Mouse (Mus musculus): ENCODE results near the gene Ptprn2.
A peak's percentile ranks its signal among the peaks of the same experiment; 100 is the strongest.

The Ptprn2 gene

DNA sequence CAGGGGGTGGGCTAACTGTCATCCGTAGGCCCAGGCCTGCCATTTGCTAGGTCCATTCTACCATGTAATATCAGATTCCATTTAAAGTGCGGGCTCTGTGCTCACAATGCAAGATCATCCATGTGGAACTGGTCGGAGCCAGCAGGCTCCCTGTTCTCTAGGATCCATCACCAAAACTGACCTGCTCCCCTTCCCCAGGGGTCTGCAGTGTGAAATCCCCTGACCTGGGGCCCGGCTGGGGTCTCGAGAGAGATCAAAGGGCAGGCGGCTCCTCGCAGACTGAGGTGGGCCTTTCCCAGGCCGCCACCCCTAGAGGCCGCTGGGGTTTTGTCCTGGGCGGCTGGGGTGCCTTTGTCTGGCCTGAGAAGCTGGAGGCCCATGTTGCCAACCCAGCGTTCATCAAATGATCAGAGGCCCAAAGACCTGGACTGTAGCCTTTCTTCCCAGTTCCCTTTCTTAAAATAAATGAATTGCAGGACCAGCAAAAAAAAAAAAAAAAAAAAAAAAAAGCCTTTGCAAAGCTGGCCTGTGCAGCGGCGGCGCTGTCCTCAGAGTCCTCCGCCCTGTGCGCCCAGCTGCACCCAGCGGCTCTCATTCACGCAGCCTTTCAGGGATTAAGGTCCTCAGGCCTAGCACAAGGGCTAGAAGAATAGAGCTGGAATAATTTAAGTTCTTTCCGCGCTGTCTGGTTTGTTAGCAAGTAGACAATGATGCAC is 771.8 kb downstream of the Ptprn2 start:
- no peak for DNase-seq (ENCODE audit: low spot score in 2 of 2)

DNA sequence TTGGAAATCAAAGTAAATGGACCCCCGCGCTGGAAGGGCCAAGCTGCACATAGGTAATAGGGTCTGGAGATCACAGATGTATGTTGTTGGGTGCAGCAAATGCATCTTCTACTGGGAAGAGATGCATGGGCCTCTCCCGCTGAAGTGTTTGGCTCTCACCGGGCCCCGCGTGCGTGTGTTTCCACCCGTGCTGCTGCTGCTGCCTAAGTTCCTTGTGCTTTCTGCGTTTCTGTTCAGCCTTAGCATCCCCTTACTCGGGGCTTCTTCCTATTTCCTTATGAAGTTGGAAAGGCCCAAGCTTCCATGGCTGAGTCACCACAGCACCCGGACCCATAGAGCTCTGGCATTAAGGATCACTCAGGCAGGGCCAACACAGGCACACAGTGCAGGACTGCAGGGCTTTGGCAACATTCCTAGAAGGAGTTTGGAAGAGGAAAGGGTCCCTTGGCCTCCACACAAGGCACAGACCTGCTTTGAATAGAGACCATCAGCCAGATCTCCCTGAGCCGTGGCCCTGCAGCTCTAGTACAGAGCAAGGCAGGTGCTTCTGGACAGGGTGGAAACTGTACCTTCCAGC is 772.5 kb downstream of the Ptprn2 start:
- no peak for DNase-seq (ENCODE audit: low spot score in 2 of 2)

GRCm38 (mm10) chr12:117260391-117261164 is 775.1 kb downstream of the Ptprn2 start:
- no peak for DNase-seq (ENCODE audit: low spot score in 2 of 2)

DNA sequence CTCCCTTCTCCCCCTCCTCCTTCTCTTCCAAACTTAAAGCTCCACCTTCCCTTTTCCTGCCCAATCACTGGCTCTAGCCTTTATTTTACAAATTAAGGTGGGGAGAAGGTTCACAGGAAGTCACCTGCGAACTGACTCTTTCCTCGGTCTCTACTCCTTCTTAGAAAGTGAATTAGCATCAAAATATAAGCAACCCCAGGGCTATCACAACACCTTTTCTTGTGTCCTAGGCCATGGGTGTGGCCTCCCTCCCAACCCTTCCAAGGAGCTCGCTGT is 775.6 kb downstream of the Ptprn2 start:
- no peak for DNase-seq (ENCODE audit: low spot score in 2 of 2)

DNA sequence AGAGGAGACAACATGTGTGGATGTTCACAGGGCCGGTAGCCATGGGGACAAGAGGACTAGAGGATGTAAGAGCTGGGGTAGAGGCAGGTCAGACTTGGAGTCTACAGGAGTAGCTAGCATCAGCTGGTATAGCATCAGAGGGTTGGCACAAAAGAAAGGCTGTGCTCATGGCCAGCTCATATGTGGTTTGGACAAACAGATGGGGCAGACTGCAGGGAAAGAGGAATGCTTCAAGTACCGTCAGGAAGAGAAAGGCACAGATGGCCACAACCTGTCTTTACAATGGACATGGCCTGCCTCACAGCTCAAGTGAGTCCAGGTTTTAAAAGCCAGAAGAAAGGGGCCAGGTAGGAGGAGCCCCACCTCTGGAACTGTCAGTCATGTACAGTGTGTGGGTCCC is 776.5 kb downstream of the Ptprn2 start:
- no peak for DNase-seq (ENCODE audit: low spot score in 2 of 2)

DNA sequence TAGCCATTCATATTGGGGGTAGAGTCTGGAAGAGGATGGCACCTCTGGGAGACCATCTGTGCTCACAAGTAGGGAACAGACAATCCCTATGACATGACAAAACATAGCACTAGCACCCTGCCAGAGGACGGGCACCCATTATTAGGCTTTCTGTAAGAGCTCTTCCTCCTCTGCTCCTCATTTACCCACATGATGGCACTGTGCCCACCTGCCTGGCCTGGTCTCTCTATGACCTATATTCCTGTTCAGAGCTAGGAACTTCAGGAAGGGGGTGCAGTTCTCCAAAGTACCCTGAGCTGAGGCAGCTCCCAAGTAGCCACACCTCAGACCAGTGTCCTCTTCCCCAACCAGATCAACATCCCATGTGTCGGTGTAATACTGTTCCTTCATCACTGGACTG is 777.6 kb downstream of the Ptprn2 start:
- no peak for DNase-seq (ENCODE audit: low spot score in 2 of 2)

DNA sequence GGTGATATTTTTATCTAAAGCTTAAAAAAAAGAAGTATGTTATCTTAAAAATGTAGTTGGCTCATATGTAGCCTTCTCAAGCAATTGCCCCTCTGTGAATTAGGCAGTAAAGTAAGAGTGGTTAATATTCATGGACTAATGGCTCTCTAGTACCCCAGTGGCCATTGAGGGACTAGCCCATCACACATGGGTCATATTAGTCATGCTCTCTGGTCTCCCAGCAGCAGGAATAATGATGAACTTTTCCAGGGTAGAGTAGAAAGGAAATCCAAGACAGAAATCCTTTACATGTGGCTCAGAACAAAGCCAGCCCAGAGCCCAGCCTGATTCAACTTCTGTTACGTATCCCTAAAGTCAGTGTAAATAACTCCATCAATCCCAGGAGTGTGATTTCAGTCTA is 779.7 kb downstream of the Ptprn2 start:
- DNase-seq (ENCODE audit: low spot score in 2 of 2) = no peak

GRCm38 (mm10) chr12:117268543-117269172 is 783.1 kb downstream of the Ptprn2 start:
- DNase-seq (ENCODE audit: low spot score in 2 of 2) = no peak

GRCm38 (mm10) chr12:117269310-117269709 is 783.8 kb downstream of the Ptprn2 start:
- DNase-seq (ENCODE audit: low spot score in 2 of 2) = no peak

DNA sequence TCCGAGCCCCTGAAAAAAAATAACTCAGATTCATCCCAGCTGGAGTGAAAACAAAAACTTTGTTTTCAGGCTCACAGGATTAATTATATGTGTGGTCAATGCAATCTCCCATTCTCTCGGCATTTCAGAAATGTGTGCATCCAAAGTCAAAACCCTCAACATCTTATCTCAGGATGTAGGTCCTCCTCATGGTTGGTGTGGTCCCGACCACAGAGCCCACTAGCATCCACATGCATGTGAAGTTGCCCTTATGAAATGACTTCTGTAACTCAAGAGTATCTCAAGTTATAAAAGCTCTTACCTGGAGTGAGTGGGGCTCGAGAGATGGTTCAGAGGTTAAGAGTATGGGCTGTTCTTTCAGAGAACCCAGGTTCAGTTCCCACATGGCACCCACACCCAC is 784.7 kb downstream of the Ptprn2 start:
- DNase-seq (ENCODE audit: low spot score in 2 of 2) = no peak

DNA sequence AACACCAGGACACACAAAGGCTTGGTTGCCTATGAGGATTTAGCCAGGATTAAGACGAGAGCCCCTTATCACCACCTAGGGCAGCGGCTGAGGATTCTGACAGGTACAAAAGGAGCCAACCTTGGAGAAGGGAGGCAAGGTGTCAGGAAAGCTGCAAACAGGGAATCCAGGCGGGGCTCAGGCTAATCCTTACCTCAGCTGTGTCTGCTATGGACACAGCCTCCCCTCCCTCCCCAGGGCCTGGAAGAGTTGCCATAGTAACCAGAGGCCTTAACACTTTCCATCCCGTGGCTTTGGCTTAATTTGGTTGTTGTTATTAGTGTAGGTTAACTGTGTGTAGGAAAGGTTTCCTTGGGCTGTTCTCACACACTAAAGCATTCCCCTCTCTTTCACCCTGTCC is 787.6 kb downstream of the Ptprn2 start:
- no peak for DNase-seq (ENCODE audit: low spot score in 2 of 2)

DNA sequence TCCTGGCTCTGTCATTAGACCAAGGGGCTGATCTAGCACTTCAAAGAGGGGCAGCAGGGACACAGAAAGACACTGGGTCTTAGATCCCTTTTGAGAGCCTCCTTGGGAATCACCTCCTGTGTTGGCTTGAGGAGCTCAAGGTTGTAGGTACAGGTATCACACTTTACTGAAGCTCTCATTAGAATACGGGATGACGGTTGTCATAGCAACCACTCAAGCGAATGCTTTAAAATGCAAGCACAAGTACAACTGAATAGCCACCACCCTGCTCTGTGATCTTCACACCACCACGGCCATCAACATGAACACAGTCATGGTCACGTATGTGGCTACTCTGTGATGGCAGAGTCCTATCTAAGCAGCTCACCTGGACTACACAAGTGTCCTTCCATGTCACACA is 789.1 kb downstream of the Ptprn2 start:
- DNase-seq (ENCODE audit: low spot score in 2 of 2) = no peak

DNA sequence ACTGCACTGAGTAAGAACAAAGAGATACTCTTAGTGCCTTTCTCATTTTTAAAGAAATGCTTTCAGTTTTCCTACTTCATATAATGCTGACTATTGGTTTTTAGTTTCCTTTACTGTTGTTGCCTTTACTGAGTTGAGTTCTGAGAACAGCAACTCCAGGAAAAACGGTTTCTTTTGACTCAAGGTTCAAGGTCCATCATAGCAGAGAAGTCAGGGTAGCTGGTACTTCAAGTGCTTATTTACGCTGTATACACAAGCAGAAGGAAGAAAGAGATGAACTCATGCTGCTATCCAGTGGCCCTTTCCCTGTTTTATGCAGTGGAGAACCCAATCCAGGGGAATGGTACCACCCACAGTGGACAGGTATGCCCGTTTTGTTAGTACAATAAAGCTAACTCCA is 795.3 kb downstream of the Ptprn2 start:
- DNase-seq (ENCODE audit: low spot score in 2 of 2) = no peak

GRCm38 (mm10) chr12:117282659-117283058 is 797.1 kb downstream of the Ptprn2 start:
- no peak for DNase-seq (ENCODE audit: low spot score in 2 of 2)

- peak; percentile 24 to 71 for DNase-seq (ENCODE audit: low spot score in 2 of 2)
Measured at GRCm38 (mm10) chr12:117287456-117287855, 801.9 kb downstream of the Ptprn2 start.

- DNase-seq (ENCODE audit: low spot score in 2 of 2) = no peak
Measured at GRCm38 (mm10) chr12:117291943-117292342, 806.4 kb downstream of the Ptprn2 start.

DNA sequence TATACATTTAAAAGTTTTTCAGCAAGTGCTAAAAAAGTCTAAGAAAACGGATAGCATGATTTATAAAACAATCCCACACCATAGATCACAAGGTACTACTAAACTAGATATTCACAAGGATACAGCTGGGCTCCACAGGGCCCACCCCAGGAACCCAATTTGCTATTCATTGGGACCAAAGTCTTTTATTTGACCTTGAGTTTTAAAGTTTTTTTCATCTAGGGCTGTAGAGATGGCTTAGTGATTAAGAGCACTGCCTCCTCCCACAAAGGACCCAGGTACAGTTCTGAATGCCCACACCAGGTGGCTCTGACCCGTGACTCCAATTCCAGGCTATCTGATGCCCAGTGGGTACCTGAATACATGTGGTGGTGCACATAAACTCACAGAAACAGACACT is 811.3 kb downstream of the Ptprn2 start:
- no peak for DNase-seq (ENCODE audit: low spot score in 2 of 2)

DNA sequence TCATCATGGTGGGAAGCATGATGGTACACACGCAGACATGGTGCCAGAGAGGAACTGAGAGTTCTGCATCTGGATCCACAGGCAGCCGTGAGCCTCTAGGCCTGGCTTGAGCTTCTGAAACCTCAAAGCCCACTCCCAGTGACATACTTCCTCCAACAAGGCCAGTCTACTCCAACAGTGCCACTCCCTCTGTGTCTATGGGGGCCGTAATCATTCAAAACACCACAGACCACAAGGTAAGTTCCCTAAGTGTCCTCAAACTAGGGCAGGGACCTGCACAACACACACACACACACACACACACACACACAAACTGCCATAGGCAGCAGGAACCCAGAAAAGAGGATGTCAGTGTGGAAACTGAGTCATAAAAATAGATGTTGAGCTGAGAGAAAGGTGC is 813.6 kb downstream of the Ptprn2 start:
- no peak for DNase-seq (ENCODE audit: low spot score in 2 of 2)

DNA sequence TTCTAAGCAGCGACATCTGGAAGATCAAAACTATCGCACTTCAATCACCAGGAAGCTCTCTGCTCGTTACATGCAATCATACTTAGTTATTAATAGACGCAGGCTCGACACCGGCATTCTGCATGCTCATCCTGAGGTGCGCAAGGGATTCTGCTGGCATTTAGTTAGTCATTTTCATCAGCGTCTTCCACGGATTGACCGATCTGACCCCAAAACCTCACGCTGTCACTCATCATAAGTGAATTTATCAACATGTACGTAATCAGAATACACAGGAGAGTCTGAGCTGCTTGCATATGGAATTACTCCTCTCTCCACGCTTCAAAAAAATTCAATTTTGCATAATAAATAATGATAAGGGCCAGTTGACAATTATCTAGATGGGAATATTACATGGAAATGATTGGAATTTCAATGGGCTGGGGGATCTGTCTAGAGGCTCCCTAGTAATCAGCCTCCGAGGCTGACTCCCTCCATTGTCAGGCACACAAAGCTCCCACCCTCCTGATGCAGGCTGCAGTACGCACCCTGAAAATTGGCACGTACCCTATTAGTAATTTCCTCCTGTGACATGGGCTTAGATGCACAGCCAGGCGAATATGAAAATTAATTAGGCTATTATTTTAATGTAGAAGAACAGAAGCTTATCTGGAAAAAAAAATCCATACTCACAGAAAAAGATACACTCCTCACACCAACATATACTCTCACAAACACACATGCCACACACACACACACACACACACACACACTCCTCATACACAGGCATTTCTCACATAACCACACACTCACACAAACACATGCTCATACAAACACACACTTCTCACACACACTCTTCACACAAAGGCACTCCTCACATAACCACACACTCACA is 819.5 kb downstream of the Ptprn2 start:
- no peak for DNase-seq (ENCODE audit: low spot score in 2 of 2)

GRCm38 (mm10) chr12:117305625-117306105 is 820.1 kb downstream of the Ptprn2 start:
- no peak for DNase-seq (ENCODE audit: low spot score in 2 of 2)

- no peak for DNase-seq (ENCODE audit: low spot score in 2 of 2)
Measured at GRCm38 (mm10) chr12:117312079-117312478, 826.6 kb downstream of the Ptprn2 start.

GRCm38 (mm10) chr12:117314987-117315386 is 829.5 kb downstream of the Ptprn2 start:
- no peak for DNase-seq (ENCODE audit: low spot score in 2 of 2)
